Mouse (Mus musculus) lung, embryonic 16.5 days (tissue): ENCODE measurements around the gene Slc25a27. TPM values are rescaled to one million over a fixed set of nuclear protein-coding genes. Genes with fewer than 3 reads are reported as not detected.
A peak's percentile ranks its signal among the peaks of the same experiment; 100 is the strongest.

Experiments
- ATAC-seq: fragments of 200-750 bp; cut with Nextera tagmentation; 2 replicates; pipeline ENCODE4 v1.8.0; 2017; ENCODE audit warnings: low read depth, mild to moderate bottlenecking, moderate library complexity
- H3K27ac ChIP-seq: fragments of 300-500 bp; sonication (generic); 2 replicates; pipeline ENCODE4 v1.5.1; 2014; ENCODE audit warnings: mild to moderate bottlenecking, control low read depth, low read length
- H3K27me3 ChIP-seq: fragments of 300-500 bp; sonication (generic); 2 replicates; pipeline ENCODE4 v1.6.1; 2014; ENCODE audit warnings: low read depth, low read length, mixed read lengths; ENCODE audit not compliant: control insufficient read depth, insufficient read depth
- H3K36me3 ChIP-seq: fragments of 300-500 bp; sonication (generic); 2 replicates; pipeline ENCODE4 v1.6.1; 2014; ENCODE audit warnings: low read length; ENCODE audit not compliant: control insufficient read depth, insufficient read depth
- H3K4me1 ChIP-seq: fragments of 300-500 bp; sonication (generic); replicated peaks from 2 replicates; pipeline ENCODE4 v1.6.1; 2014; ENCODE audit warnings: low read length, mixed read lengths; ENCODE audit not compliant: control insufficient read depth, insufficient read depth
- H3K4me2 ChIP-seq: fragments of 300-500 bp; sonication (generic); 2 replicates; pipeline ENCODE4 v1.6.1; 2014; ENCODE audit warnings: low read depth, low read length, control low read depth
- H3K4me3 ChIP-seq: fragments of 300-500 bp; sonication (generic); 2 replicates; pipeline ENCODE4 v1.5.1; 2014; ENCODE audit warnings: mild to moderate bottlenecking, low read length, control low read depth
- H3K9ac ChIP-seq: fragments of 300-500 bp; sonication (generic); 2 replicates; pipeline ENCODE4 v1.6.1; 2014; ENCODE audit warnings: low read length, control low read depth
- H3K9me3 ChIP-seq: fragments of 300-500 bp; sonication (generic); 2 replicates; pipeline ENCODE4 v1.6.1; 2016; ENCODE audit warnings: low read length; ENCODE audit not compliant: control insufficient read depth
- whole genome bisulfite sequencing: fragments of 180-500 bp; shearing (Covaris S2); extraction: QIAGEN DNeasy Blood & Tissue Kit; methylation state at CpG from one replicate; pipeline ENCODE4 v1.1.7; 2014; 5-methylcytosine and 5-hydroxymethylcytosine counted together
- polyA plus RNA-seq: library from polyadenylated mRNA; unstranded; fragments of >200 nt; fragmentation: Nextera tagmentation; extraction: Ambion mirVana; gene quantifications from 2 replicates; pipeline ENCODE4 v1.2.1, GENCODE M21; 2015

Slc25a27 gene
- polyA plus RNA-seq, 1 experiment from 2014 or later, result 19.0 TPM

DNA sequence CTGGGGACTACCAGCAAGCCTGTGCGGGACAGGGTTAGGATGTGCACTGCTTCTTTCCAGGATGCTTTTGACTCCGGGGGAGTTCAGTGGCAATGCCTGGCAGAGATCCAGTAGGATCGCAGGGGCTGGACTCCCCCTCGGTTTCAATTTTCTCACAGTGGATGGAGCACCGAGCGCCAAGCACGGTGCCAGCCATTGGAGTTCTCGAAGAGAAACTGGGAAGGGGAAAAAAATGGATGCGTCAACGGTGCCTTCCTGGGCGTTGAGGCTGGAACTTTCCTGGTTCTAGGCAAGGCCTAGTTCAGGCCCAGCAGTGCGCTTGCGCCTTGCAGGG is 36.6 kb downstream of the Slc25a27 start:
- Histone ChIP-seq H3K4me1 (peaks cover 9% of the 10 kb centered on the region), H3K4me3 (peak overlapping the region; percentile 43; the same call in 1 of the 2 replicates), H3K9ac (no peak overlapping the region; the same call in 1 of the 2 replicates), H3K27me3 (peaks cover 31% of the 10 kb centered on the region), H3K9me3 (no peaks in the 10 kb centered on the region), H3K36me3 (no peaks in the 10 kb centered on the region), H3K27ac (no peak overlapping the region), H3K4me2 (peak overlapping the region; percentile 62)
- 44% methylated on average over 13 of the region's 13 CpGs for WGBS
- ATAC-seq, result no peak

DNA sequence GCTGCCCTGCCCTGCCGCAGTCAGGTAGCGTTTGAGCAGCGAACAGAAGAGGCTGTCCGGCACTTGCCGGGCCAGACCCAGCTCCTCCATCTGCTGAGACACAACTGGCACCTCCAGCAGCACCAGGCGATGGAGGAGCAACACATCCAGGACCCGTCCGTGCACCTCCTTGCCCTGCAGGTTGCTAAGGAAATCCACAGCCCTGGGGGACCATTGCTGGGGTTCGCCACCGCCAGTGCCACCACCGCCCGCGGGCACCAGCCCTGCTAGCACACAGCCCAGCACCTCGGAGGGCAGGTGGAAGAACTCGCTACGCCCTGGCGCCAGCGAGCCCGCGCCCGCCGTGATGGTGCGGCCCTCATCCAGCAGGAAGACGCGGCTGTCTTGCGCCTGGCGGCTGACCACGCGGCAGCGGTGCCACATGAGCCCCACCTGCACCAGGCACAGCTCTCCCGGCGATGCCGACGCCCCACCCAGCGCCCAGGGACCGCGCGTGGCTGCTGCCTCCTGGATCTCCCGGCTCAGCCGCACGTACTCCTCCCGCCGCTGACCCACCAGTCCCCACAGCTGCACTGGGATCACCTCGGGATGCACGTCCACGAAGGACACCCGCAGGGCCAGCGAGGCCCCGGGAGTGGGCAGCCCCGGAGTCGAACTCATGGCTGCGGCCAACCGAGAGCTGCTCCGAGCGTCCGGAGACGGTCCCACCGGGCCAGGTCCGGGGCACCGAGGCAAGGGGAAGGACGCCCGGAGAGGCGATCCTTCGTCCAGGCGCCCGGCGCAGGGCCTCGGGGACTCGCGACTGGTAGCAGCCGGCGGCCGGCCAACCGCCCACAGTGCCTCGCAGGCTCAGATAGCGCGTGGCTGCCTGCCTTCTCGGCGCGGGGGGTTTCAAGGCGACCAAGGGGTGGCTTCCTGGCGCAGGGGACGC is 37.3 kb downstream of the Slc25a27 start, which contains the start of gene Tdrd6:
Gene Tdrd6, minus strand, starts transcription at position 804 of the 931 bp plus-strand sequence.
- H3K4me2 ChIP-seq, result peak within 1 kb of the TSS; percentile 62
- whole genome bisulfite sequencing, result 2% methylated on average over 82 of the region's 83 CpGs
- H3K9me3 ChIP-seq, result no peaks in the 10 kb centered on the region
- no peak within 1 kb of the TSS for H3K27ac ChIP-seq
- peaks cover 31% of the 10 kb centered on the region for H3K27me3 ChIP-seq
- peak; percentile 64 for ATAC-seq
- no peaks in the 10 kb centered on the region for H3K36me3 ChIP-seq
- H3K4me3 ChIP-seq, result peak within 1 kb of the TSS; percentile 43
- peaks cover 9% of the 10 kb centered on the region for H3K4me1 ChIP-seq
- peak within 1 kb of the TSS; percentile 44 for H3K9ac ChIP-seq

DNA sequence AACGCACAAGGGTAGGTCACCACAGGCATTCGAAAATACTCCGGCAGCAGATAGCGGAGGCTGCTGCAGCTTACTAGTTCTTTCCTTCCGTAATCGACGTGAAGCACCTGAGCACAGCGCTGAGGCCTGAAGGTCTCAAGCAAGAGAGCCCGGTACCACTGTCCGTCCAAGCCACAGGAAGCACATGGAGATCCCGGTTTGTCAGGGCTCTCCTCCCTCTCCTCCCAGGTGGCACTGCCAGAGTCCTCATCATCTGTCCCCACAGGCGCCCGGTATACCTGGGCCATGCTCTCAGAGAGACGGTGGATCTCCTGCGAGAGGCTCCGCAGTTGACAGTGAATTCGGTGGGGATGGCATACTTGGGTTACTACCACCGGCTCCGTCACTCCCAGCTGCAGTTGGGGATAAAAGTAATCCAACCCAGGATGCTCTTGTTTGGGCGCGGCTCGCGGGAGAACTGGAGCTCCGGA is 38.0 kb downstream of the Slc25a27 start:
- Histone ChIP-seq H3K27ac (no peak overlapping the region), H3K27me3 (peaks cover 31% of the 10 kb centered on the region), H3K4me1 (peaks cover 9% of the 10 kb centered on the region), H3K4me3 (peak overlapping the region; percentile 43), H3K36me3 (no peaks in the 10 kb centered on the region), H3K4me2 (peak overlapping the region; percentile 62), H3K9ac (no peak overlapping the region), H3K9me3 (no peaks in the 10 kb centered on the region)
- WGBS, result 23% methylated on average over 24 of the region's 24 CpGs
- no peak for ATAC-seq

DNA sequence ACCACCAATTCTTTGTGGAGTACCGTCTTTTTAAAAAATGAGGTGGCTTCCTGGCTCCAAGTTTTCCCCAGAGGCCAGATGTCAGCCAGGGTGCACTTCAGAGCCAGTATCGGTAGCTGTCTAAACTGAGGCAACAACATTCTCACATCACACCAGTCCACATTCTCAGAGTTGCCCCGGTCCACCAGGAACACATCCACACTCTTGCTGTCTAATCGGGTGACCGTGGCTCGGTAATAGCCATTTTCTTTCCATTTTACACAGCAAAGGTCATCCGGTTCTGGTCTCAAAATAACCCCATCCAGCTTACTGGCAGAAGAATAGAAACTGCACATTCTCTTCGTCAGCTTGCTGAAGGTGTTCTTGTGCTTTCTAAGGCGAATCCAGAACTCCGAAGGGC is 38.8 kb downstream of the Slc25a27 start:
- ATAC-seq, result no peak
- no peaks in the 10 kb centered on the region for H3K36me3 ChIP-seq
- H3K27ac ChIP-seq, result no peak overlapping the region
- no peak overlapping the region for H3K9ac ChIP-seq
- H3K27me3 ChIP-seq, result peaks cover 31% of the 10 kb centered on the region
- peaks cover 9% of the 10 kb centered on the region for H3K4me1 ChIP-seq
- no peak overlapping the region for H3K4me2 ChIP-seq
- no peaks in the 10 kb centered on the region for H3K9me3 ChIP-seq
- WGBS, result 88% methylated on average over 10 of the region's 10 CpGs
- H3K4me3 ChIP-seq, result no peak overlapping the region

DNA sequence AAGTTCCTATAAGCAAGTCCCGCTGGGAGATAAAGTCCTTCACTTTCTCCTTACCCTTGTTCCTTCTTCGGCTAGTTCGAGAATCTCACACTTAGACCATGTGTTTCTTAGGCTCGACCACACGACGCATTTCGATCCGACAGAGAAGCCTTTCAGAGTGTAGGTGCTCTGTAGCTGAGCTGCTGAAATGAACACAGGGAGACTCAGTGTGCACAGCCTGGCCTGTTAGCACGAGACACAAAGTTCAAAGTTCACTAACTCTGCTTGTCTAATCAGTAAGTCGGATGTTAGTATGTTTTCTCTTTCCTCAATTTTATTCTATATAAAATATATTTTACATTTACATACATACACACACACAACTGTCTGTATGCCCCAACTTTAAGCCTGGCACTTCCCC is 44.9 kb downstream of the Slc25a27 start:
- no peaks in the 10 kb centered on the region for H3K9me3 ChIP-seq
- H3K4me3 ChIP-seq, result no peak overlapping the region
- no peak for ATAC-seq
- 84% methylated on average over 10 of the region's 10 CpGs for WGBS
- H3K4me2 ChIP-seq, result no peak overlapping the region
- H3K27me3 ChIP-seq, result no peaks in the 10 kb centered on the region
- H3K36me3 ChIP-seq, result no peaks in the 10 kb centered on the region
- H3K27ac ChIP-seq, result no peak overlapping the region
- H3K9ac ChIP-seq, result no peak overlapping the region
- H3K4me1 ChIP-seq, result no peaks in the 10 kb centered on the region

DNA sequence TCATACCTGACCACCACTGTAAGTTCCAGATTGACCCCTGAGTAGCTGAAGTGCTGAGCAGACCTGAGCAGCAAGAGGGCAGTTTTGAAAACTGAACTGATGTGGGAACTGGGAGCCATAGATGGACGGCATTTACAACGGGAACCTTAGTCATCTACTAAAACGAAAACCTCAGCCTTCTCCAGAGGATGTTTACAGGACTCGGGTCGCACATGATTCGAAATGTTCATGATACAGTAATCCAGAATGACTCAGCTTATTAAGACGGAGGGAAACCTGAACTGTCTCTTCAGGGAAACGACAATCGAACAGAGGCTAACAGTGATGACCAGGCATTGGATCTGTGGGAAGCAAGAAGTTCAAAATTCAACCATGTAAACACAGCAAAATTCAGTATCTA is 47.9 kb downstream of the Slc25a27 start:
- no peak for ATAC-seq
- Histone ChIP-seq H3K36me3 (no peaks in the 10 kb centered on the region), H3K4me3 (no peak overlapping the region), H3K27me3 (no peaks in the 10 kb centered on the region), H3K4me2 (no peak overlapping the region), H3K27ac (no peak overlapping the region), H3K4me1 (no peaks in the 10 kb centered on the region), H3K9ac (no peak overlapping the region), H3K9me3 (no peaks in the 10 kb centered on the region)
- WGBS, result 76% methylated on average over 9 of the region's 9 CpGs

DNA sequence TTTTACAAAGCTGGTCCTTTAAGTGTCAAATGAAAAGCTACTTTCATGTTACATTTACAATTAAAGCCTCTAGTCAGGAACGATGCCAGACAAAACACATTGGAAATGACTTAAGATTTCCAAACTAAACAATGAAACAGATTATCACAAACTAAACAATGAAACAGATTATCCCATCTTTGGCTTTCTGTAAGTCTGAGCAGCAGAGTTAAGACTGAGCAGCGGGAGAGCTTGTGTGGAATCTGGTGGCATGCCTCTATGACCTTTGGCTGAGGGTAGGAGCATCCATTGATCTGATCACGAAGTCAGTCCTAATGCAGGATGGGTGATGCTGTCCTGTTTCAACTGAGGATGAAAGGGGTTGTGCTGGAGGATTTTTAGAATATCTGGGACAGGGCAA is 54.8 kb downstream of the Slc25a27 start:
- Histone ChIP-seq H3K9me3 (no peaks in the 10 kb centered on the region), H3K27ac (no peak overlapping the region), H3K4me1 (no peaks in the 10 kb centered on the region), H3K9ac (no peak overlapping the region), H3K4me3 (no peak overlapping the region), H3K4me2 (no peak overlapping the region), H3K36me3 (no peaks in the 10 kb centered on the region), H3K27me3 (no peaks in the 10 kb centered on the region)
- no peak for ATAC-seq
- whole genome bisulfite sequencing, result 58% methylated on average over 3 of the region's 3 CpGs

DNA sequence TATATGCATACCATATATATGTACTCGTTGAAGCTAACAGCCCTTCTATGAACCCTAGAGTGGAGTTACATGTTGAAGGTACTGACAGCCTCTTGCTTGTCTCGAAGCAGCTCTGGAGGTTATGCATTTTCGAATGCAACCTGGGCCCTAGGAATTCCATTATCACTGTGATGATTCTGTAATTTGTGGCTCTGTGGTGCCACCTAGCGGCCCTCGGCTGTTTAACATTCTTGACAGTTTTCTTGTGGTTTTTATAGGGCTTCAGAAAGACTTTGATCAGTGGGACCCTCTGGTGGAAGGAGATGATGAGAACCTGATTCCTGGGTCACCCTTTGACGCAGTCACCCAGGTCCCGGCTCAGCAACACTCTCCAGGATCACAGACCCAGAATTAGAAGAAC is 55.4 kb downstream of the Slc25a27 start:
- Histone ChIP-seq H3K9me3 (no peaks in the 10 kb centered on the region), H3K27me3 (no peaks in the 10 kb centered on the region), H3K9ac (no peak overlapping the region), H3K36me3 (no peaks in the 10 kb centered on the region), H3K27ac (no peak overlapping the region), H3K4me2 (no peak overlapping the region), H3K4me1 (no peaks in the 10 kb centered on the region), H3K4me3 (no peak overlapping the region)
- 17% methylated on average over 7 of the region's 7 CpGs for WGBS
- ATAC-seq, result no peak

DNA sequence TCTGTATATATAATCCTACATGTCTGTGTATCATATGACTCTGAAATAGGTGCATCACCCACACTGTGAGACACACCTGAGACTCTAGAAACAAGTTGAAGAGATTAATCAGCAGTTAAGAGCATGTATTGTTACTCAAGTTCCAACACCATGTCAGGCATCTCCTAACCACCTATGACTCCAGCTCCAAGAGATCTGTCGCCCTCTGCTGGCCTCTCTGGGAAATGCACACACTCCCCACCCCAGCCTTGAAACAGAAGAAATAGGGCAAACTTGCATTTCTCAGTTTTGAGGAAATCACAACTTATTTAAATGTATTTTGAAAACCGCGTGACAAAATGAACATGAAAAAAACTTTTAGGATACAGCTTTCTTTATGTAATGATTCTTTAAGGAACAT is 60.3 kb downstream of the Slc25a27 start:
- Histone ChIP-seq H3K4me3 (no peak overlapping the region), H3K4me1 (no peaks in the 10 kb centered on the region), H3K9me3 (no peaks in the 10 kb centered on the region), H3K4me2 (no peak overlapping the region), H3K27me3 (no peaks in the 10 kb centered on the region), H3K36me3 (no peaks in the 10 kb centered on the region), H3K27ac (no peak overlapping the region), H3K9ac (no peak overlapping the region)
- ATAC-seq, result no peak
- 9% methylated on average over 3 of the region's 3 CpGs for WGBS
